Mouse (Mus musculus) lung, embryonic 14.5 days (tissue): ENCODE measurements around the gene Gm3417. TPM values are rescaled to one million over a fixed set of nuclear protein-coding genes. Genes with fewer than 3 reads are reported as not detected.
A peak's percentile ranks its signal among the peaks of the same experiment; 100 is the strongest.
"Not testable (repeated sequence)": the region's sequence is repeated elsewhere in the genome, so short reads cannot be mapped to it uniquely, and the experiment has no call there.

ENCODE experiments used
- ATAC-seq: fragments of 200-750 bp; cut with Nextera tagmentation; 2 replicates; pipeline ENCODE4 v1.8.0; 2017; ENCODE audit warnings: mild to moderate bottlenecking, moderate TSS enrichment, moderate library complexity; ENCODE audit not compliant: insufficient read depth
- DNase-seq: peaks from one replicate; pipeline ENCODE4 v3.0.0-alpha.2; 2015
- H3K27ac ChIP-seq: fragments of 300-500 bp; sonication (generic); 2 replicates; pipeline ENCODE4 v1.5.1; 2014; ENCODE audit warnings: low read depth, mild to moderate bottlenecking, moderate library complexity
- H3K27me3 ChIP-seq: fragments of 300-500 bp; sonication (generic); 2 replicates; pipeline ENCODE4 v1.6.1; 2014; ENCODE audit warnings: low read length, control low read depth; ENCODE audit not compliant: insufficient read depth
- H3K36me3 ChIP-seq: fragments of 300-500 bp; sonication (generic); 2 replicates; pipeline ENCODE4 v1.6.1; 2014; ENCODE audit warnings: control low read depth; ENCODE audit not compliant: insufficient read depth
- H3K4me1 ChIP-seq: fragments of 300-500 bp; sonication (generic); 2 replicates; pipeline ENCODE4 v1.6.1; 2014; ENCODE audit warnings: antibody characterized with exemption, control low read depth; ENCODE audit not compliant: insufficient read depth
- H3K4me2 ChIP-seq: fragments of 300-500 bp; sonication (generic); 2 replicates; pipeline ENCODE4 v1.6.1; 2014; ENCODE audit warnings: mild to moderate bottlenecking
- H3K4me3 ChIP-seq: fragments of 300-500 bp; sonication (generic); 2 replicates; pipeline ENCODE4 v1.5.1; 2014; ENCODE audit warnings: low read depth, low read length
- H3K9ac ChIP-seq: fragments of 300-500 bp; sonication (generic); 2 replicates; pipeline ENCODE4 v1.6.1; 2014
- H3K9me3 ChIP-seq: fragments of 300-500 bp; sonication (generic); 2 replicates; pipeline ENCODE4 v1.6.1; 2016; ENCODE audit warnings: low read depth, low read length, control low read depth
- WGBS: fragments of 180-500 bp; shearing (Covaris S2); extraction: QIAGEN DNeasy Blood & Tissue Kit; methylation state at CpG from one replicate; pipeline ENCODE4 v1.1.7; 2014; 5-methylcytosine and 5-hydroxymethylcytosine counted together
- polyA plus RNA-seq: library from polyadenylated mRNA; unstranded; fragments of >200 nt; fragmentation: Nextera tagmentation; extraction: Ambion mirVana; gene quantifications from 2 replicates; pipeline ENCODE4 v1.2.1, GENCODE M21; 2014

The Gm3417 gene
- 0.45 TPM in 1 of 2 replicates, not detected in the other for polyA plus RNA-seq

DNA sequence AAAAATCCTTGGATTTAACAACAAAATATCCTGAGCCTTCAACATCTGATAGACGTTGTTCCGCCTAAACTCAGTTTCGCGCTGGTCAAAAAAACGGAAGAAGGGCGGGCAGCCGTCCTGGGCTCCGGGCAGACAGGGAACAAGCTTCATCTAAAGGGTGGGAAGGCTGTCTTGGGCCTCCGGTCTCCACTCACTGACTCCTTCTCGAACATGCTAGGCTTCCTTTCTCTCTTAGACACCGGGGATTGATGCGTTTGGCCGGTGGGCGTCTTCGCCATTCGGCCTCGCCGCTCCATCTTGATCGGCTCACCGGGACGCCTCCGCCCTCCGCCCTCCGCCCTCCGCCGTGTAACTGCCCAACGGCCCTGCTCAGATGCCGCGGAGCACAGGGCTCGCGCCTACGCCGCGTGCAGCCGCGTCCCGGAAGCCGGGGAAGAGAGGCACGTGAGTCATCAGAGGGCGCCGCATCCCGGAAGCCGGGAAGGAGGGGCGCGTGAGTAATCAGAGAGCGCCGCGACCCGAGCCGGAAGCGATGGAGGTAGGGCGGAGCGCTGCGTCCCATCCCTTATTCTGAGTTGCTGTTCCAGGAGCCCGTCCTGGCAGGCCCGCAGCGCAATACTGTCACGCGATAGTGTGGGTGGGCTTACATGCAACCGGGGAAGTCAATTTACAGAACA is at the start of gene Gm3417, which contains the start of gene 9030025P20Rik:
Gene Gm3417 (minus strand): TSS at position 429 of the 677 bp plus-strand sequence.
Gene 9030025P20Rik (plus strand): TSS at position 107 of the 677 bp plus-strand sequence.
- H3K9me3 ChIP-seq, H3K4me1 ChIP-seq, H3K27ac ChIP-seq, H3K9ac ChIP-seq, H3K4me2 ChIP-seq, H3K36me3 ChIP-seq, DNase-seq, H3K4me3 ChIP-seq, H3K27me3 ChIP-seq: not testable (repeated sequence)
- ATAC-seq: peak; percentile 99
- WGBS: no CpG with 5 or more reads among the region's 60 CpGs

- not testable (repeated sequence) for H3K36me3 ChIP-seq, H3K4me1 ChIP-seq, H3K27ac ChIP-seq, H3K4me3 ChIP-seq, H3K9me3 ChIP-seq, DNase-seq, ATAC-seq, H3K4me2 ChIP-seq, H3K27me3 ChIP-seq, H3K9ac ChIP-seq
- no CpG with 5 or more reads among the region's 6 CpGs for WGBS
These were observed 46.9 kb upstream of the Gm3417 start for GRCm38 (mm10) chr17:15025513-15025912.

GRCm38 (mm10) chr17:15024502-15025193 is 46.1 kb upstream of the Gm3417 start:
- H3K4me2 ChIP-seq, H3K9ac ChIP-seq, H3K27me3 ChIP-seq, H3K27ac ChIP-seq, H3K9me3 ChIP-seq, H3K4me3 ChIP-seq, H3K4me1 ChIP-seq, H3K36me3 ChIP-seq, DNase-seq: not testable (repeated sequence)
- peak; percentile 85 for ATAC-seq
- no CpG with 5 or more reads among the region's 48 CpGs for WGBS

GRCm38 (mm10) chr17:15023878-15024492 is 45.4 kb upstream of the Gm3417 start:
- H3K4me2 ChIP-seq, H3K9me3 ChIP-seq, DNase-seq, H3K27ac ChIP-seq, H3K4me1 ChIP-seq, H3K27me3 ChIP-seq, H3K4me3 ChIP-seq, H3K36me3 ChIP-seq, H3K9ac ChIP-seq: not testable (repeated sequence)
- no CpG with 5 or more reads among the region's 97 CpGs for WGBS
- peak; percentile 77 for ATAC-seq

- DNase-seq, H3K27ac ChIP-seq: not testable (repeated sequence)
- WGBS: 91% methylated on average over 3 of the region's 3 CpGs
These were observed 43.1 kb upstream of the Gm3417 start for GRCm38 (mm10) chr17:15021503-15022220.

GRCm38 (mm10) chr17:15009706-15010413 is 31.3 kb upstream of the Gm3417 start, which contains the start of gene Gm3435:
Gene Gm3435, plus strand, starts transcription at chr17:15010176.
- H3K27me3 ChIP-seq, H3K36me3 ChIP-seq, DNase-seq, H3K9me3 ChIP-seq, H3K9ac ChIP-seq, H3K27ac ChIP-seq, H3K4me3 ChIP-seq, H3K4me1 ChIP-seq, H3K4me2 ChIP-seq: not testable (repeated sequence)
- peak; percentile 98 for ATAC-seq
- no CpG with 5 or more reads among the region's 60 CpGs for WGBS

More at GRCm38 (mm10) chr17:15021503-15022220, 43.1 kb upstream of the Gm3417 start:
- not testable (repeated sequence) for H3K4me3 ChIP-seq, H3K27me3 ChIP-seq, H3K36me3 ChIP-seq, H3K4me2 ChIP-seq, H3K9me3 ChIP-seq, H3K4me1 ChIP-seq, ATAC-seq, H3K9ac ChIP-seq

DNA sequence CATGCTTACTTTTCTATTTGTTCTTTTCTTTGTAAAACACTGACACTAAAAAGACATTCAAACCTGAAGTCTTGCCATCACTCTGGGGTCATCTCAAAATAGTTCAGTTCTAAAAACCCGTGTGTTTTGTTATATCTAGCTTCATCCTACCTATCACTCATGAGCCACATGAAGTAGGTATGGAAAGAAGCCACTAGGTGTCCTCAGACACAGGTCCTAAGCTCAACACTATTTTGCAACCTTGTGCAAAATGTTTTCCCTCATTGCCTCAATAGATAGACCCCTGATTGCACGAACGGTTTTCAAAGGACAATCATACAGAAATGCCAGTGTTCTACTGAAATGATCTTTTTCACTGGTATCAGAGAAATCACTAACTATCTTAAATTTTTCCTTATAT is 30.5 kb upstream of the Gm3417 start:
- ATAC-seq, H3K9me3 ChIP-seq, DNase-seq, H3K4me1 ChIP-seq, H3K4me2 ChIP-seq, H3K27me3 ChIP-seq, H3K4me3 ChIP-seq, H3K36me3 ChIP-seq, H3K27ac ChIP-seq, H3K9ac ChIP-seq: not testable (repeated sequence)
- WGBS: no CpG with 5 or more reads among the region's 3 CpGs

- not testable (repeated sequence) for H3K36me3 ChIP-seq, H3K4me3 ChIP-seq, H3K27me3 ChIP-seq, H3K27ac ChIP-seq, H3K4me1 ChIP-seq, H3K4me2 ChIP-seq, ATAC-seq, H3K9me3 ChIP-seq, DNase-seq, H3K9ac ChIP-seq
- WGBS: no CpG with 5 or more reads among the region's 4 CpGs
These were observed 21.5 kb upstream of the Gm3417 start for GRCm38 (mm10) chr17:15000047-15000446.

- not testable (repeated sequence) for H3K27me3 ChIP-seq, ATAC-seq, DNase-seq, H3K9me3 ChIP-seq, H3K36me3 ChIP-seq, H3K4me1 ChIP-seq, H3K27ac ChIP-seq, H3K4me2 ChIP-seq, H3K4me3 ChIP-seq, H3K9ac ChIP-seq
- WGBS: no CpG with 5 or more reads among the region's 5 CpGs
These were observed 15.6 kb upstream of the Gm3417 start for GRCm38 (mm10) chr17:14994140-14994539.
